Mouse (Mus musculus): Measurements from ENCODE around the gene Gm17949. TPM values are rescaled to one million over a fixed set of nuclear protein-coding genes. Genes with fewer than 3 reads are reported as not detected.

The Gm17949 gene
- not detected for total RNA-seq (2023)

DNA sequence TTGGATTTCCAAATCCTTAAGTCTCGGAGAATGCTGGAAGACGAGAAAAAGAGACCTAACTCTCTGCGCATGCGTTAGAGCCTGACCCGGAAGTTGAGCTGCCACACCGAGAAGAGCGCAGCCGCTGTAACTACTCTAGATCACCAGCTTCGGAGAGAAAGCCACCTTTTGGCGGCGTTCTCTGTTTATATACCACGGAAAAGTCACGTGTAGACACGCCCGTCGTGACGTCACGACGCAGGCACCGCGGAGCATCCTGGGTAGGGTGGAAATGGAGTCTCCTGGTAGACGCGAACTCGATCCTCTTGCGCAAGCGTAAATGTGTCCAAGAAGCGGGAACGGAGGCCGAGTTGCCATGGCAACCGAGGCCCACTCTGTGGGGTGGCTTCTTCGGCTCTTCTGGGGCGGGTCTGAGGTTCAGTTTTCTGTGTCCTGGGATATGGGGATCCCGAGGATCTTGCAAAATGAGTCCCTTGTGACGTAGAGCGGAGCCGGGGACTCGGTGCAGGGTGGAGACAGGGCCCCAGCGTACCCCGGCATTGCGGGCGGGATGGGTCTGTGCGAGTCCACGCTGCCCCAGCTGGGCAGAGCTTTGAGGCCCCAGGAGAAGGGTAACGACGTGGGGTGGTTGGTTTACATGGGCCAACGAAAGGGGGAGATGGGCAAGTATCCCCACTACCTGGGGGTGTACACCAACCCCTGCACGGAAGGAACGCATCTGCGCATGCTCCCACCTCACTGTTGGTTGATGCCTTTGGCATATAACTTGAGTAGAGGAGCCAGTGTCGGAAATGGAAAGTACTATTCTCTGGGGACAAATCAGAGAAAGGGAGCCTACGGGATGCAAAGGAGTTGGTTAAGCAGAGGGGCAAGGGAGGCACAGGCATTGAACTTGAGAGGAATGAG, at the start of gene Gm17949, which contains the start of gene Gtf2f1:
Gm17949 (plus strand) TSS at position 234 of the 906 bp plus-strand sequence.
Gtf2f1 (minus strand) TSS at position 53 of the 906 bp plus-strand sequence.

GRCm38 (mm10) chr17:56982013-56982412, 29.3 kb upstream of the Gm17949 start, which contains the start of gene Acer1:
Acer1 (minus strand) TSS chr17:56982126.

GRCm38 (mm10) chr17:56990115-56990746, 21.0 kb upstream of the Gm17949 start, which contains the start of gene Clpp:
Clpp (plus strand) TSS chr17:56990305.

DNA sequence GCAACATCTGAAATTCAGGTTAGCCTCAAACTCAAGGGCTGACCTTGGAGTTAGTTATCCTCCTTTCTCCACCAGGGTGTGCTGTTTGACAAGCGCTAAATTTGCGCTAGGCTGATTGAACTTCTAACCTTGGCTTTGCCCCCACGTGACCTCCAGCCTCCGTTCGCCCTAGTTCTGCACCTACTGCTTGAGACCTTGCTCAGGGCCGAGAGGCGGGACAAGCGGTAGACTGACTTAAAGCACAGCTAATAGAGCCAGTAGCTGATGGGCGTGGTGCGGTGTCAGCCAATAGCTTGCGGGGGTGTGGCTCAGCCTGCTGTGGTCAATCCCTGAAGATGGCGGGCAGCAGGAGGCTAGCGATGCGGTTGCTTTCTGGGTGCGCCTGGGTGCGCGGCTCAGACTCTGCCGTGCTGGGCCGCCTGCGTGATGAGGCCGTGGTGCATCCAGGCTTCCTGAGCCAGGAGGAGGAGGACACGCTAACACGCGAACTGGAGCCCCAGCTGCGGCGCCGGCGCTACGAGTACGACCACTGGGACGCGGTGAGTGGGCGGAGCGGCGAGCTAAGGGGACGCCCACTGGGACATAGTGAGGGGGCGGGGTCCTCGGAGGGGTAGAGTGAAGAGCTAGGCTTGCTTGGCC, 14.1 kb upstream of the Gm17949 start, which contains the start of gene Alkbh7:
Alkbh7 (plus strand) TSS at position 311 of the 639 bp plus-strand sequence.

DNA sequence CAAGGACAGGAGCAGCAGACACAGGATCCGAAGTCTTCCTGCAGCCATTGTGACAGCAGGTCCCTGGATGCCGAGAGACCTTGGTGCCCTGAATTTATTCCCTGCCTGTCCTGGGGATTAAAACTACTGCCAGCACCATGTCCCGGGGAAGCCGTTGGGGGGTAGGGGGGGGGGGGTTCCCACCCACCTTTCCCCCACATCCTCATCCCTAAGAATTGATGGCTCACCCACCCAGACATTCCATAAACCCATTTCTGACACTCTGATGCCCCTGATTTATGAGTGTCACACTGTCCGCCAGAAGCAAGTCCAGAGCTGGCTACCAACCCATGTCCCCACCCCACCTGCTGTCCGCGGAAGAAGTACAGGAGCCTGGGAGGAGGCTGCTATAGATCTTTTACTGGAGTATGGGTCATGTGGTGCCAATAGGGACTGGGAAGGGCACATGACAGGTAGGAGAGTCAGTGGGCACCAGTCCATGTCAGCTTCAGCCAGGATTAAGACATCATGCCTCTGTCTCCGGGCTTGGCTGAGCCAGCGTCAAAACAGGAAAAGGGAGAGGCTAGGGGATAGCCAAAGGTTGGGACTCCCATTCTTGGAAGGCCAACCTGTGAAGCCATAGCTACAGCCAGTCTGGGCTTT, 11.2 kb upstream of the Gm17949 start, which contains the start of gene Pspn:
Pspn (minus strand) TSS at position 51 of the 642 bp plus-strand sequence.

DNA sequence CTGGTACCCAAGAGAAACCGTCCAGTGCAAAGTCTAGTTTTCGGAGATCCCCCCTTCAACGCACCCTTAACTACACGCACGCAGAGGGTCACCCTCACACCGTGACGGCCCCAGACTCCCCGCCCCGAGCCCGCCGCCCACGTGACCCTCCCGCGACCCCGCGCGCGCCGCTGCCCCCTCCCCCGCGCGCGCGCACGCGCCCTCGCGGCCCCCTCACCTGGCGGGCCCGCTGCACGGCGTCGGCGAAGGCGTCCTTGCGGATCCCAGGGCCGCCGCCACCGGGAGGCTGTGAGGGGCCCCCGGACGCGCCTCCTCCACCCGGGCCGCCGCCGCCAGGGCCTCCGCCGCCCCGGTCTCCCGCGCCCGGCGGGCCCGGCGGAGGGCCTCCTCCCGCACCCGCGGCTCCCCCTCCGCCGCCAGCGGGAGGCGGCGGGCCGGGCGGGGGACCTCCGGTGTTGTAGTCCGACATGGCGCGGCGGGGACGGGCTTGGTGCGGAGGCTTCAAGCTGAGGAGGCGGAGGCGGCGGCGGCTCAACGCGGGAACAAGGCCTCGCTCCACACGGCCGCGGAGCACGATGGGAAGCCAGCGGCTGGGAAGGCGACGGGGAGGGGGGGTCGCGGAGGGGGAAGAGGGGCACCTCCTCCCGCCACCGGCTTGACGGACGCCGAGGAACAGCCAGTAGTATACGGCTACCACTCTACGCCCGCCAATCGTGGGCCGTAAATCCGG, 19.8 kb downstream of the Gm17949 start, which contains the start of gene Khsrp:
Khsrp (minus strand) TSS at position 592 of the 730 bp plus-strand sequence.

DNA sequence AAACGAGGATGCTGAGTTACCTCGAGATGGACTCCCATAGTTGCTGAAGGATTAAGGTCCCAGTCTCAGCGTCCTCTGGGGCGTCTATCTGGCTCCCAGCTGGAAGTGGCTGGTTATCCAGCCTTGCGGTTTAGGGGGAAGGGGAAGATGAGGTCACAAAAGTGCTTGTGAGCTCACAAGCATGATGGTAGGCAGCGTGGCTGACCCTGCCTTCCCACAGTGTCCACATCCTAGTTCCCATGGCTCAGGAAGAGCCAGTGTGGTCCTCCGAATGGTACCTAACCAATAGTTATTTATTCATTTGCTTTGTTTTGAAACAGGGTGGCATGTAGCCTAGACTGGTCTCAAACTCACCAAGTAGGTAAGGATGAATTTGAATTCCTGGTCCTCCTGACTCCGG, 30.3 kb downstream of the Gm17949 start, which contains the start of gene Slc25a41:
Slc25a41 (minus strand) TSS at position 101 of the 400 bp plus-strand sequence.

DNA sequence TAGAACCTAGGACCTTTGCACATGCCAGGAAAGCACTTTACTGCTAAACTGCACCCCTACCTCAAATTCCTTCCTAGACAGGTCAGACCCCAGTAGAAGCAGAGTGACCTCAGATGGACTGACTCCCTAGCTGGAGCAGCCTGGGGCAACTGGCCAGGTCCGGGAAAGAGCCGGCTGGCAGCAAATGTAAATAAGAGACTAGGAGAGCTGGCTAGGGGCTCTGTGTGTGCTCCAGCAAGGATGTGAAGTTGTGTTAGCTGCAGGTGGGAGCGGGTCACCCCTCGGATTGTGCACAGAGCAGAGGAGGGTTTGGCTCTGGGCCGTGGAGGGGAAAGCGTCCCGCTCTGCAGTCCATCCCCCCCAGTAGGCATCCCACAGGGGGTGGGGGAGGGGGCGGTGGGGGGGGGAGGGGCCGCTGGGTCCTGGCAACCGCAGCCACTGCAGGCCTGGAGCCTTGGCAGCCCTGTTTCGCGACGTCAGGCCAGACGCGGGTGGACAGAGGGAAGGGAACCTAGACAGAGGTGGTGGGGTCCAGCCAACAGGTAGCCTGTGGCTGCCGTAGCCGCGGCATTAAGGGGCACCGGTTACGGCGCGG, 47.7 kb downstream of the Gm17949 start, which contains the start of gene Crb3:
Crb3 (plus strand) TSS at position 215 of the 595 bp plus-strand sequence.

DNA sequence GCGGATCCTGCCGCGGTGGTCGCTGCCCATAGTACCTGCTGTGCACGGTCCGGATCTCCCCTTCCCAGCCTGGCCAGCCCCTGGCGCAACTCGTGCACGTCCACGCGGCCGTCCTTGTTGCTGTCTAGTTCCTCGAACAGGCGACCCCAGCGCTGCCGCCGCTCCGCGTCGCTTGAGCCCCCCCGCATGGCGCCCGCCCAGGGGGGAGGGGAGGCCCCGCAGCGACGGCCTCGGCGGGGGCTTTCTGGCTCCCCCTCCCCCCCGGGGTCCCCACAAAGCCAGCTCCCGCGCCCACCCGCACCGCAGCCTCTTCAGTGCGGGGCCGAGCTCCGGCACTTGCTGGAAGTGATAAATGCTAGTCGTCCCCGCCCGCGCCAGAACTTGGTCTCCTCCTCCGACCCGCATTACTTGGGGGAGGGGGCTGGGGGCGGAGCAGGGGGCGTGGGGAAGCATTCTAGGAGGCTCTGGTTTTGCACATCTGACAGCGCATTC, 48.3 kb downstream of the Gm17949 start, which contains the start of gene Slc25a23:
Slc25a23 (minus strand) TSS at position 378 of the 492 bp plus-strand sequence.

Other genes starting within 250 kb of the Gm17949 start
- gene Dus3l, start 246.7 kb upstream of the Gm17949 start, total RNA-seq (2023), result 10 to 100 TPM; 57.0 to 57.2 TPM
- 1 to 10 TPM; 1.2 to 1.8 TPM for gene Prr22, start 241.2 kb upstream of the Gm17949 start, total RNA-seq (2023)
- 10 to 100 TPM; 18.2 to 18.7 TPM for gene Rfx2, start 180.5 kb upstream of the Gm17949 start, total RNA-seq (2023)
- gene Acsbg2, start 137.0 kb upstream of the Gm17949 start, total RNA-seq (2023), result not detected
- 1 to 10 TPM; 1.3 to 1.4 TPM for gene 1700061G19Rik, start 136.0 kb upstream of the Gm17949 start, total RNA-seq (2023)
- gene Mllt1, start 76.1 kb upstream of the Gm17949 start, total RNA-seq (2023), result 10 to 100 TPM; 38.4 to 44.5 TPM
- gene Acer1, start 29.3 kb upstream of the Gm17949 start, total RNA-seq (2023), result not detected
- 10 to 100 TPM; 31.2 to 33.7 TPM for gene Clpp, start 21.2 kb upstream of the Gm17949 start, total RNA-seq (2023)
- 10 to 100 TPM; 12.5 to 13.6 TPM for gene Alkbh7, start 14.1 kb upstream of the Gm17949 start, total RNA-seq (2023)
- gene Pspn, start 11.5 kb upstream of the Gm17949 start, total RNA-seq (2023), result 1 to 10 TPM; 2.4 to 2.7 TPM
- gene Gtf2f1, start 181 bp upstream of the Gm17949 start, total RNA-seq (2023), result 10 to 100 TPM; 51.1 to 57.4 TPM
- gene Khsrp, start 20.1 kb downstream of the Gm17949 start, total RNA-seq (2023), result 100 to 1,000 TPM; 134 to 144 TPM
- gene Slc25a41, start 30.2 kb downstream of the Gm17949 start, total RNA-seq (2023), result not detected
- 1 to 10 TPM in 1 of 2 experiments, under 1 TPM in 1; 0.99 to 1.6 TPM for gene Crb3, start 47.6 kb downstream of the Gm17949 start, total RNA-seq (2023)
- gene Slc25a23, start 48.4 kb downstream of the Gm17949 start, total RNA-seq (2023), result 10 to 100 TPM; 27.8 to 38.7 TPM
- 100 to 1,000 TPM; 182 to 245 TPM for gene Dennd1c, start 67.0 kb downstream of the Gm17949 start, total RNA-seq (2023)
- gene Tubb4a, start 76.3 kb downstream of the Gm17949 start, total RNA-seq (2023), result 1 to 10 TPM; 1.4 to 1.5 TPM
- gene Tnfsf9, start 93.9 kb downstream of the Gm17949 start, total RNA-seq (2023), result 1 to 10 TPM; 2.0 to 3.2 TPM
- not detected for gene Cd70, start 138.3 kb downstream of the Gm17949 start, total RNA-seq (2023)
- 10 to 100 TPM in 1 of 2 experiments, 1 to 10 TPM in 1; 7.2 to 13.8 TPM for gene Tnfsf14, start 182.7 kb downstream of the Gm17949 start, total RNA-seq (2023)
- gene C3, start 216.7 kb downstream of the Gm17949 start, total RNA-seq (2023), result 1 to 10 TPM in 1 of 2 experiments, under 1 TPM in 1; 0.71 to 3.3 TPM
- gene Gpr108, start 237.0 kb downstream of the Gm17949 start, total RNA-seq (2023), result 10 to 100 TPM; 40.9 to 47.9 TPM
- 1 to 10 TPM; 5.8 to 5.9 TPM for gene Trip10, start 238.0 kb downstream of the Gm17949 start, total RNA-seq (2023)